Mouse (Mus musculus) embryo, embryonic 11.5 days (tissue): ENCODE measurements at regions not wholly inside any gene's neighbourhood (a gene's known extent, or its start where the extent isn't known, plus 50 kb on each side); places are given as distances from the start of the nearest gene placed in this dataset.

Experiments
- DNase-seq: peaks from one replicate; pipeline ENCODE4 v3.0.0-alpha.2; 2012; ENCODE audit warnings: low read depth, low spot score

DNA sequence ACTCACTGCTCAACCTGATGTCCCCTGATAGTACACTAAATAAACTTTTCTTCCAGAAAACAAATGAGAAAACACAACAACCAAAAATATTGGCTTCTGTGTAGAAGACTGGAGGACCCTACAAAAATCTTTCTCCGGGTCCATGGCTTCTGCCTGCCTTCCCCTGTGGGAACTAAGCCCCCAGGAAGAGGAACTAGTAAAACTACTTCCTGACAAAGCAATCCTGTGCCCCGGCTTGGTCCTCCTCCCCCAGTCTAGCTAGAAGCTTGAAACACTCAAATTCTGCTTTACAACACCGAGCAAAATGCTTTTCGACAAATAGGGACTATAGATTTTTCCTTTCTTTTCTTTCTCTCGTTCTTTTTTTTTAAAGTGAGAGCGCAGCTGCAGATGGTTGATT lies 51.3 kb upstream of the Mki67 start:
- no peak for DNase-seq

DNA sequence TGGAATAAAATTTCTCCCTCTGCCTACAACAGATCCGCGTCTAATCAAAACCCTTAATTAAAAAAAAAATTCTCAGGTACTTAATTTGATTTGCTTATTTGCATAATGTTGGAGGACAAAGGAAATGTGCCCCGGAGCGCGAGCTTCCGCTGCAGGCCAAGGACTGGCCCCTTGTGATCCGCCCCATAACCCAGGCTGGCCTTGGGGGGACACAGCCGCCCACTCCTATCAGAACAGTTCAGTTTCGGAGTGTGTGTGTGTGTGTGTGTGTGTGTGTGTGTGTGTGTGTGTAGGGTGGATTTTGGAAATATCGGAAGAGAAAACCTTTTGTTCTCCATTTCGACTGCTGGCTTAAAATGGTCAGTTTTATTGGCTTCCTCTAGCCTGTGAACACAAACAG lies 51.9 kb upstream of the Mki67 start:
- no peak for DNase-seq

DNA sequence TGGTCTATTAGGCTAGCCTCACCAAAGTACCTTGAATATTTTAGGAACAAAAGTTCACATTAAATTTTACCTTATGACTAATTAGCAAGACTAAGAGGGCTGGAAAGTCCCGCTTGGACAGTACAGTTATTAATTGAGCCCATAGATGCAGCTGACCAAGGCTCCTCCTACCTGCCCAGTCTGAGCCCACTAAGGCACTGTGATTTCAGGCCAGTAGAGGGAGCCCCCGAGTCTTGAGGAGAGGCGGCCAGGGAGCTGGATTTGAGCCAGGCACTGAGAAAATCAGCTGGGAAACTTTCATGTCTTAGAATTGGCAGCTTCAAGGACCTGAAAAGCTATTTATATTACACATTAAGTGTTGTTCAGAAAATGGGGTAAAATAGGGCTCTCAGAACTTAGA lies 52.4 kb upstream of the Mki67 start:
- DNase-seq: peak; percentile 61

GRCm38 (mm10) chr7:135769082-135769673 lies 53.0 kb upstream of the Mki67 start:
- DNase-seq: no peak

DNA sequence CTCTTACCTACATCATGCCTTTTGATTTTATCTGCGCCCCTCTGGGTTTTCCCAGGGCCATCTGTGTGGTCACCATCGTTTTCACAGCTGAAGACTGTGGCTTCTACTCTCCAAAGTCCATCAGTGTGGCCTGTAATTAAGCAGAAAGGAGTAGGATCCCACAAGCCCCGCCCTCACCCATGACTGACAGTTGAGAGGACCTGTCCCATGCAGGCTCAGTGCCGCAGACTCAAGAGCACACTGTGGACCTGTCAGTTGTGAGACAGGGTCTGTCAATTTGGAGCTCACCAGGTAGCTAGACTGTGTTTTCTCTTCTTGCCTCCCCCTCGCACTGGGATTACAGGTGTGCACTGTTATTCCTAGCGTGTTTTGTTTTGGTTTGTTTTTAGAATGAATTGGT lies 53.9 kb upstream of the Mki67 start:
- no peak for DNase-seq

GRCm38 (mm10) chr7:135775832-135776433 lies 59.8 kb upstream of the Mki67 start:
- DNase-seq: no peak

GRCm38 (mm10) chr7:135790167-135790566 lies 74.0 kb upstream of the Mki67 start:
- no peak for DNase-seq

DNA sequence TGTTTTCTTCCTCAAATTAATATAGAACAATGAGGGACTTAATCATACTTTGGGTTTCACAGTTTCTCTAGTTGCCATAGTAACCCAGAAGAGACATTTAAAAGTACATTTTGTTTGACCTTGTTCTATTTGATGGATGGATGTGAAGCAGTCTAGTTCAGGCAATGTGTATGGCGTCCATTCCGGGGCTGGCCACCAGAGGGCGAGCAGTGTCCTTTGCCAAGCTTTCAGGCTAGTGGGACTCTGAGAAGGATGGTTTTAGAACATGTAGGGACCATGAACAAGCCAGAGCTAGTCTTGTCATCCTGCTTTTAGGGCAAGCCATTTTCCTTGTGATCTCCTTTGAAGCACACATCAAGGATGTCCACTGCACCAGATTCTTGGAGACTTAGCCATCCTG lies 74.8 kb upstream of the Mki67 start:
- peak; percentile 62 for DNase-seq

- no peak for DNase-seq
Observed at GRCm38 (mm10) chr7:135791953-135792690, 76.0 kb upstream of the Mki67 start.

DNA sequence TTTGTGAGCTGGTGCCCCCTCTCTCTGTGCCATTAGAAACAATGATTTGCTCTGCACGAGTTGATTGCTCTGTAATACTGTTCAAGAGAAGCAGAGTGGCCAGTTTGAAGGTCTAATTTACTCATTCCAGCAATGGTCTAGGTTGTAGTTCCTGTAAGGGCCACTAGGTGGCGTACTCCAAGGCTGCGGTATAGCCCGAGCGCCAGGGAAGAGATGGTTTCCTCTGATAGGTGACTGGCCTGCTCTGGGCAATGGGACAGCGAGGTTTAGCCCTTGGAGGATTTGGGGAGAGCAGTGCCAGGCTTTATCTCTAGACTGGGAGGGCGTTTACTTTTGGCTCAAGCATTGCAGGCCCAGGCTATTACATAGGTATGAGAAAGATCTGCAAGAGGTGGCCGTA lies 76.8 kb upstream of the Mki67 start:
- DNase-seq: peak; percentile 30

DNA sequence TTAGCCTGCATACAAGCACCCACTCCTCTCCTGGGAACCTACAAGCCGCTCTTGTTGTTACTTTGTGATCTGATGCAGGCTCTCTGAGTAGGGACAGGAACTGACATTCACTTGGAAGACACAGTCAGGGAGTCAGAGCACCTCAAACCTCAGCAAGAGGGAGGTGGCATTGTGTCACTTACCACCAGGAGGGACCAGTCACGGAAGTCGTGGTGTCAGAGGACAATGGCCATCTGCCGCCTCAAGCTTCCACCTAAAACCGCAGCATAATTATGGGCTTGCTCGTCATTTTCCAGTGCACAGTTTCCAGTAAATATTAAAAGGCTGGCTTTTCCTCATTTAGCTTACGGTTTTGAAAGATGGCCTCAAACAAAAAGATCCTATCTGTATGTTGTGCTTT lies 78.1 kb upstream of the Mki67 start:
- no peak for DNase-seq

- DNase-seq: no peak
Observed at GRCm38 (mm10) chr7:135794679-135795078, 78.5 kb upstream of the Mki67 start.

GRCm38 (mm10) chr7:135798441-135798840 lies 82.3 kb upstream of the Mki67 start:
- DNase-seq: no peak

DNA sequence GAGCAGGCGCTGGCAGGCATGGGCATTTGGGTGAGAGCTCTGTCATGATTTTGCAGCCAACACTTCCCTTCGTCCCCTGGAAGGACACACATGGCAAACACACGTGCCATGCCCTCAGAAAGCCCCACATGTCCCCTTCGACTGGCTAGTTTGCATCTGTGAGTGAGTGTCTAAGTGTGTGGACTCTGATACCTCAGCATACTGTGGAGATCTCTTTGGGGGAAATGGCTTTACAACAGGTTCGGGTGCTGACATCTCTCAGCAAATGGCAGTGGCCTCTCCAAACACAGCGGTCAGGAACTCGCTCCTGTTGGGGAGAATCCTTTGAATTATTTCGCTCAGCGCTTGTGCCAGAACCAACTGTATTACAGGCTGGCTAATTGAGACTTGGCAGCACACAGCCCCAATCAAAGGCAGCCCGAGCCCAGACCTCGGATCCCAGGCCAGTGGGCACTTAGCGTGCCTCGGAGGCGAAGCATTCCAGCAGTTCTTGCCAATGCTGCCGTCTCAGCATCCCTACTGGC lies 86.5 kb upstream of the Mki67 start:
- DNase-seq: no peak

GRCm38 (mm10) chr7:135804730-135805129 lies 88.6 kb upstream of the Mki67 start:
- no peak for DNase-seq

- DNase-seq: no peak
Observed at GRCm38 (mm10) chr7:135806139-135806538, 90.0 kb upstream of the Mki67 start.

DNA sequence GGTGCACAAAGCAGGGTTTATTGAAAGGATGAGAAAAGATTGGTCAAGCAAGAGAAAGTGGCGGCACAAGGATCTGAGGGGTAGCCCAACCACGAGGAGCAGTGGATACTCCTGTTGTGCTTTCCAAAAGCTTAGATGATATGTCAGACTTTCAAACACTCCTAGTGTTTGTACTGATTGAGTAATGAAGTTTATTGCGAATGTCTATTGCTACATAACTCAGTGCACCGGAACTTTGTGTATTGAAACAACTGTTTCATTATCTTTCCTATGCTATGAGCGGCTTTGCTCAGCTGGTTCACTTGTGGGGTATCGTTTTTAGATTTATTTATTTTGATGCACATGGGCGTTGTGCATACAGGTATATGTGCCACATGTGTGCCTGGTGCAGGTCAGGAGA lies 90.5 kb upstream of the Mki67 start:
- DNase-seq: no peak

GRCm38 (mm10) chr7:135809167-135809566 lies 93.0 kb upstream of the Mki67 start:
- DNase-seq: no peak

- DNase-seq: no peak
Observed at GRCm38 (mm10) chr7:135809751-135810379, 93.7 kb upstream of the Mki67 start.

- no peak for DNase-seq
Observed at GRCm38 (mm10) chr7:135810971-135811370, 94.8 kb upstream of the Mki67 start.

DNA sequence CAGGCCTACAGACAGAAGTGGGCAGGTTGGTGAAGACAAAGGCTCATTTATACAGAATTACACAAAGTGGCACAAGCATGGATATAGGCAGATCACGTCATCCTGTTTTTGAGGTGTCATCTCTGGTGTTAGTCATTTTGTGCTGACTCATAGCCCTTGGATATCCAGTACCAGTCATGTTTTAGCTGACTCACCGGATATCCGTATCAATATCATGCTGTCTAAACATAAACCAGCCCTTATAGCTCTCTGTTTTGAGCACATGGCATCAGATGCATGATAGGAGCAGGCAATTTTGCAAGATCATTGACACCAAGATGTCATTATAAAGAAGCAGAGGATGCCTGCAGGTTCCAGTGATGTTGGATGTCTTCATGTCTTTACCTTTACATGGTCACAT lies 97.5 kb upstream of the Mki67 start:
- DNase-seq: no peak

DNA sequence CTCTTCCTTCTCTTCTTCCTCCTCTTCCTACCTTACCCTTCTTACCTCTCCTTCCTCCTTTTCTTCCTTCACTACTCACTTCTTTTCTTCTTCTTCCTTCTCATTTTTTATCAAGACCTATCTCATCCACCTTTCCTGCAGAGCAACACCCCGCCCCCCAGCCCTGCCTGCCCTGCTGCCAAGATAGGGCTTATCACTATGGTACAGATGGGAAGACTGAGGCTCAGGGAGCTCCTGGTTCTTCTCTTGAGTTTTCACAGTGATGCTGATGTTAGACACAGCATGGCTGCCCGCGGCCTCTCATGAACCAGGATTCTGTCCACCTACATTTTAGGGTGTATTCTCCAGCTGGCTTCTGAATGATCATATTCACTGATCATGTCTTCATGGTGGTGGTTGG lies 100.0 kb upstream of the Mki67 start:
- no peak for DNase-seq
